Mouse (Mus musculus): Measurements from ENCODE around the gene Map3k10. TPM values are rescaled to one million over a fixed set of nuclear protein-coding genes. Genes with fewer than 3 reads are reported as not detected.

Gene Map3k10
- polyA plus RNA-seq, 1 experiment from 2014 or later: 6.9 TPM

DNA sequence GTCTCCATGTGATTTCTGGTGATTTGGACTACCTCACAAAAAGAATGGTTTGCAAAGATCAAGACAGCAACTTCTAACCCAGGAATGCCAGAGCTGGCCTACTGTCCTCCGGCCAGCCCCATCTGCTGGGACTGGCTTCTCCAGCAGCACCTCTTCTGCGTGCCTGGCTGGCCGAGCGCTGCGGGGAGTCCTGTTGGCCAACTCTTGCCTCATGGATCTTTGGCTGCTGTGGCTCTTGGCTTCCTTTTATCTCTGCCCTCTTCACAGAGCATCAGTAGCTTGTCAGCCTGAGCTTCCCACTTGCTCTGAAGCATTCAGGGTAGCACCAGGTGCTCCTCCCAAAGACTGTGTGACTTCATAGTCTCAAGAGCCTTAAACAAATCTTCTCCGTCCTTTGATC is 46.2 kb downstream of the Map3k10 start:
- H3K36me3 ChIP-seq (ENCODE audit: insufficient read depth): peaks cover 87% of the 10 kb centered on the region
- DNase-seq (no peak), ATAC-seq (ENCODE audit: insufficient read depth) (no peak)
- no peaks in the 10 kb centered on the region for H3K9me3 ChIP-seq (ENCODE audit: low read depth, low read length)
- H3K27ac ChIP-seq (ENCODE audit: low read depth): no peak overlapping the region
- no peak overlapping the region for H3K4me3 ChIP-seq (ENCODE audit: low read depth, low read length)
- 95% methylated on average over 6 of the region's 6 CpGs for WGBS
- H3K9ac ChIP-seq: no peak overlapping the region
- H3K4me1 ChIP-seq (ENCODE audit: insufficient read depth): no peaks in the 10 kb centered on the region
- H3K27me3 ChIP-seq (ENCODE audit: insufficient read depth, low read length): no peaks in the 10 kb centered on the region
- no peak for TF ChIP-seq CTCF (IDR thresholded peaks at IDR 0.05; ENCODE audit: low read depth)
- H3K4me2 ChIP-seq: no peak overlapping the region

DNA sequence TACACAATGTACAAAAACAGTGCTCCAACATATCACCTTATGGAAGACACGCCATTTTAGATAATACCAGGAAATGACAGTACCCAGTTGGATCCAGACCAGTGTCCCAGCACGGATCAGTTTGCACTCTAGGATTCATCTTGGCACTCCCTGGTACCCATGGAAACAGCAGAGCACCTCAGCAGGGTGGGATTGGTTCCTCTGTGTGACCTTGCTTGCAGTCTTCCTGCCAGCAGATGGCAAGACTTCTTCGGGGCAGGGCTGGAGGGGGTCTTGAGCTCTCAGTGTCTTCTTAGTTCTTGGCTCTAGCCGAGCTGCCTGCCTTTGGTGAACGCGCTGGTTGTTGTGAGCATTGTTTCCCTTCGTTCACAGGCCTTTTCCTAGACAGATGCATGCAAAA is 46.7 kb downstream of the Map3k10 start:
- no peaks in the 10 kb centered on the region for H3K9me3 ChIP-seq (ENCODE audit: low read depth, low read length)
- no peak overlapping the region for H3K4me2 ChIP-seq
- H3K36me3 ChIP-seq (ENCODE audit: insufficient read depth): peaks cover 82% of the 10 kb centered on the region
- WGBS: 87% methylated on average over 7 of the region's 7 CpGs
- DNase-seq (no peak), ATAC-seq (ENCODE audit: insufficient read depth) (no peak)
- no peaks in the 10 kb centered on the region for H3K27me3 ChIP-seq (ENCODE audit: insufficient read depth, low read length)
- H3K4me3 ChIP-seq (ENCODE audit: low read depth, low read length): no peak overlapping the region
- TF ChIP-seq CTCF (IDR thresholded peaks at IDR 0.05; ENCODE audit: low read depth): no peak
- H3K4me1 ChIP-seq (ENCODE audit: insufficient read depth): no peaks in the 10 kb centered on the region
- no peak overlapping the region for H3K27ac ChIP-seq (ENCODE audit: low read depth)
- no peak overlapping the region for H3K9ac ChIP-seq

- peaks cover 85% of the 10 kb centered on the region for H3K36me3 ChIP-seq (ENCODE audit: insufficient read depth)
- no peak for TF ChIP-seq CTCF (IDR thresholded peaks at IDR 0.05; ENCODE audit: low read depth)
- no peak overlapping the region for H3K4me2 ChIP-seq
- no peak overlapping the region for H3K27ac ChIP-seq (ENCODE audit: low read depth)
- DNase-seq: no peak
- H3K27me3 ChIP-seq (ENCODE audit: insufficient read depth, low read length): no peaks in the 10 kb centered on the region
- ATAC-seq (ENCODE audit: insufficient read depth): no peak
- H3K4me3 ChIP-seq (ENCODE audit: low read depth, low read length): no peak overlapping the region
- H3K4me1 ChIP-seq (ENCODE audit: insufficient read depth): no peaks in the 10 kb centered on the region
- H3K9me3 ChIP-seq (ENCODE audit: low read depth, low read length): no peaks in the 10 kb centered on the region
- no peak overlapping the region for H3K9ac ChIP-seq
These were observed 49.4 kb downstream of the Map3k10 start for GRCm38 (mm10) chr7:27624967-27625366.

DNA sequence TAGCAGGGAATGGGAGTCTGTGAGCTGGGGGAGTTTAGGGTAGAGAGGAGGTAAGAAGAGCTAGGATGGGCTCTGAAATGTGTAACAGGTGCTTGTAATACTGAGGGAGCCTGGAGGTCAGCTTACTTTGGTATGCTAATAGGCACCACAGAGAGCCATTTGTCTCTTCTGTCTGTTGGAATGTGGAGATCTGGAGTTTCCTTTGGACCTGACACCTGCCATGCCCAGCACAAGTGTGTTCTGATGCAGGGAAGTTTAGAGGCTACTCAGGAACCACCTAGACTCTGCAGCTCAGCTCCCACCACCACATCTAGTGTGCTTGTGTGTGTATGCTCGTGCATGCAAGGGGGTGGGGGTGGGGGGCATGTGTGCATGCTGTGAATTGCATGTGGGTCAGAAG is 52.2 kb downstream of the Map3k10 start:
- WGBS: 55% methylated on average over 1 of the region's 1 CpGs
- no peaks in the 10 kb centered on the region for H3K4me1 ChIP-seq (ENCODE audit: insufficient read depth)
- peaks cover 83% of the 10 kb centered on the region for H3K36me3 ChIP-seq (ENCODE audit: insufficient read depth)
- no peaks in the 10 kb centered on the region for H3K27me3 ChIP-seq (ENCODE audit: insufficient read depth, low read length)
- DNase-seq (no peak), ATAC-seq (ENCODE audit: insufficient read depth) (no peak)
- H3K4me2 ChIP-seq: no peak overlapping the region
- H3K27ac ChIP-seq (ENCODE audit: low read depth): no peak overlapping the region
- H3K9ac ChIP-seq: no peak overlapping the region
- no peak for TF ChIP-seq CTCF (IDR thresholded peaks at IDR 0.05; ENCODE audit: low read depth)
- H3K4me3 ChIP-seq (ENCODE audit: low read depth, low read length): no peak overlapping the region
- no peaks in the 10 kb centered on the region for H3K9me3 ChIP-seq (ENCODE audit: low read depth, low read length)

DNA sequence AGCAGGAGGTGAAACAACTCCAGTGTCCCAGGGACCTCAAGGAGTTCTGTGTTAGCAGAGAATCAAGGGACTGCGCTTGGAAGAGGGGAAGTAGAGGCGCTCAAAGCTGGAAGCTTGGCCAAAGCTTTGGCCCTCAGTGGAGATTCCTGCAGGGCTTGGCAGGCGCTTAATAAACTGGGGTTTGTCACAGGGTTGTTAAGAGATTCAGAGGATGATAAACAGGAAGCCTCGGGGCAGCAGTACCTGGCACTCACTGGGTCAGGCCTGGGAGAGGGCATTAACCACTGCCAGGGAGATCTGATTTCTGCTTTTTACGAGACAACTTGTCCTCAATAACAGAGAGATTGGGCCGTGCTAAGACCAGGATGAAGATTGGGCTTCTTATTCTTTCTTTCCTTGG is 53.4 kb downstream of the Map3k10 start:
- Histone ChIP-seq H3K27ac (ENCODE audit: low read depth) (no peak overlapping the region), H3K4me1 (ENCODE audit: insufficient read depth) (no peaks in the 10 kb centered on the region), H3K4me3 (ENCODE audit: low read depth, low read length) (no peak overlapping the region), H3K27me3 (ENCODE audit: insufficient read depth, low read length) (no peaks in the 10 kb centered on the region), H3K36me3 (ENCODE audit: insufficient read depth) (peaks cover 85% of the 10 kb centered on the region), H3K9ac (no peak overlapping the region), H3K9me3 (ENCODE audit: low read depth, low read length) (no peaks in the 10 kb centered on the region), H3K4me2 (no peak overlapping the region)
- TF ChIP-seq CTCF (IDR thresholded peaks at IDR 0.05; ENCODE audit: low read depth): no peak
- WGBS: 85% methylated on average over 6 of the region's 6 CpGs
- ATAC-seq (ENCODE audit: insufficient read depth) (no peak), DNase-seq (no peak)

DNA sequence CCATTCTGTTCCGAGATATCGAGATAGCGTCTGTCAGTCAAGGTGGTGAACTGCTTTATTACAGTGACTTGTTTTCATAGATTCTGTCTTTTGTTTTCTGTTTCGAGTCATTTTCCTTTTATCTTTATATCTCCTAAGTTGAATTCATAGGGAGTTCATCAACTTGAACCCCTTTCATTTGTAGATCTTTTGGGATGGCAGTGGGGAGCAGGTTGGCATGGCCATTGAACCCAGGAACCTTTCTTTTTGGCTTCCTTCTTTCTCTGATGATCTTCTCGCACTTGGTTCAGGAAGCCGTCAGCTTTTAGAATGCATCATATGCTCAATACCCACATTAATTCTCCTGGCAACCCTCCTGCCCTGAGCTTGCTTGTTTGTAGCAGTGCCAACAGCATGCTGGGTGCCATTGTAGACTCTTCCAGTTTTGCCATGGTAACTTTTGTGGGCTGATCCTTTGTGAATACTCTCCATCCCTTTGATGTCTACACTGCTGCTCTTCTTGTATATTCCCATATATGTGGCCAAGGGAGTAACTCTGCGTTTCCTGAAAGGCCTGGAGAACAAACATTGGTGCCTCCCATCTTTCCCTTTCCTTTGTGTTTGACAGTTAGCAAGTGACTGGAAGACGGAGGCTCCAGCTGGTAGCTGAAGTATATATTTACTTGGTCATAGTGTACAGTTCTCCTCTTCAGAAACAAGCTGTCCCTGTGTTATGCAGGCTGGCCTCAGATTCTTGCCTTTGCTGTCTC is 60.5 kb downstream of the Map3k10 start:
- peaks cover 59% of the 10 kb centered on the region for H3K36me3 ChIP-seq (ENCODE audit: insufficient read depth)
- H3K4me1 ChIP-seq (ENCODE audit: insufficient read depth): no peaks in the 10 kb centered on the region
- TF ChIP-seq CTCF (IDR thresholded peaks at IDR 0.05; ENCODE audit: low read depth): no peak
- no peak overlapping the region for H3K4me2 ChIP-seq
- H3K4me3 ChIP-seq (ENCODE audit: low read depth, low read length): no peak overlapping the region
- no peaks in the 10 kb centered on the region for H3K9me3 ChIP-seq (ENCODE audit: low read depth, low read length)
- 72% methylated on average over 8 of the region's 8 CpGs for WGBS
- no peak overlapping the region for H3K27ac ChIP-seq (ENCODE audit: low read depth)
- ATAC-seq (ENCODE audit: insufficient read depth) (no peak), DNase-seq (no peak)
- no peaks in the 10 kb centered on the region for H3K27me3 ChIP-seq (ENCODE audit: insufficient read depth, low read length)
- no peak overlapping the region for H3K9ac ChIP-seq

GRCm38 (mm10) chr7:27612940-27613339 is 61.5 kb downstream of the Map3k10 start:
- WGBS: 79% methylated on average over 4 of the region's 4 CpGs
- DNase-seq (no peak), ATAC-seq (ENCODE audit: insufficient read depth) (no peak)
- H3K27me3 ChIP-seq (ENCODE audit: insufficient read depth, low read length): no peaks in the 10 kb centered on the region
- peaks cover 59% of the 10 kb centered on the region for H3K36me3 ChIP-seq (ENCODE audit: insufficient read depth)
- H3K4me2 ChIP-seq: no peak overlapping the region
- no peaks in the 10 kb centered on the region for H3K9me3 ChIP-seq (ENCODE audit: low read depth, low read length)
- no peak overlapping the region for H3K4me3 ChIP-seq (ENCODE audit: low read depth, low read length)
- no peak overlapping the region for H3K9ac ChIP-seq
- TF ChIP-seq CTCF (IDR thresholded peaks at IDR 0.05; ENCODE audit: low read depth): no peak
- no peak overlapping the region for H3K27ac ChIP-seq (ENCODE audit: low read depth)
- H3K4me1 ChIP-seq (ENCODE audit: insufficient read depth): no peaks in the 10 kb centered on the region
